Mouse (Mus musculus) embryonic facial prominence, embryonic 11.5 days (tissue): ENCODE results near the gene B230217C12Rik. TPM values are rescaled to one million over a fixed set of nuclear protein-coding genes. Genes with fewer than 3 reads are reported as not detected.
A peak's percentile ranks its signal among the peaks of the same experiment; 100 is the strongest.

ENCODE experiments used
- ATAC-seq: fragments of 200-750 bp; cut with Nextera tagmentation; replicated peaks from 2 replicates; pipeline ENCODE4 v1.8.0; 2017; ENCODE audit warnings: low read depth; ENCODE audit not compliant: insufficient number of reproducible peaks, low FRiP score, low TSS enrichment
- DNase-seq: peaks from one replicate; pipeline ENCODE4 v3.0.0-alpha.2; 2015; ENCODE audit warnings: low spot score
- H3K27ac ChIP-seq: fragments of 300-500 bp; sonication (generic); replicated peaks from 2 replicates; pipeline ENCODE4 v1.5.1; 2014; ENCODE audit warnings: mild to moderate bottlenecking, low read depth, low read length, control low read depth
- H3K27me3 ChIP-seq: fragments of 300-500 bp; sonication (generic); 2 replicates; pipeline ENCODE4 v1.6.1; 2014; ENCODE audit warnings: mild to moderate bottlenecking, low read length, moderate library complexity, mixed read lengths; ENCODE audit not compliant: control insufficient read depth, insufficient read depth
- H3K36me3 ChIP-seq: fragments of 300-500 bp; sonication (generic); replicated peaks from 2 replicates; pipeline ENCODE4 v1.6.1; 2014; ENCODE audit warnings: low read depth, mild to moderate bottlenecking, low read length, moderate library complexity, mixed read lengths; ENCODE audit not compliant: control insufficient read depth, insufficient read depth
- H3K4me1 ChIP-seq: fragments of 300-500 bp; sonication (generic); 2 replicates; pipeline ENCODE4 v1.6.1; 2014; ENCODE audit warnings: low read length, mixed read lengths; ENCODE audit not compliant: control insufficient read depth, insufficient read depth
- H3K4me2 ChIP-seq: fragments of 300-500 bp; sonication (generic); 2 replicates; pipeline ENCODE4 v1.6.1; 2014; ENCODE audit warnings: low read depth, mild to moderate bottlenecking, control low read depth, low read length, moderate library complexity
- H3K4me3 ChIP-seq: fragments of 300-500 bp; sonication (generic); 2 replicates; pipeline ENCODE4 v1.5.1; 2014; ENCODE audit warnings: low read depth, low read length, control low read depth
- H3K9ac ChIP-seq: fragments of 300-500 bp; sonication (generic); replicated peaks from 2 replicates; pipeline ENCODE4 v1.6.1; 2014; ENCODE audit warnings: mild to moderate bottlenecking, control low read depth, low read length
- H3K9me3 ChIP-seq: fragments of 300-500 bp; sonication (generic); replicated peaks from 2 replicates; pipeline ENCODE4 v1.6.1; 2016; ENCODE audit warnings: mild to moderate bottlenecking, low read length, inconsistent platforms, mixed read lengths; ENCODE audit not compliant: control insufficient read depth
- WGBS: fragments of 180-500 bp; shearing (Covaris S2); extraction: QIAGEN DNeasy Blood & Tissue Kit; methylation state at CpG from one replicate; pipeline ENCODE4 v1.1.7; 2014; 5-methylcytosine and 5-hydroxymethylcytosine counted together
- polyA plus RNA-seq: library from polyadenylated mRNA; unstranded; fragments of >200 nt; fragmentation: Nextera tagmentation; extraction: Ambion mirVana; gene quantifications from 2 replicates; pipeline ENCODE4 v1.2.1, GENCODE M21; 2014

Gene B230217C12Rik
- polyA plus RNA-seq, 1 experiment from 2014 or later: 20.0 TPM

- H3K4me1 ChIP-seq: peaks cover 16% of the 10 kb centered on the region
- H3K36me3 ChIP-seq: no peaks in the 10 kb centered on the region
- 0% methylated on average over 28 of the region's 43 CpGs for WGBS
- no peaks in the 10 kb centered on the region for H3K9me3 ChIP-seq
- ATAC-seq: peak; percentile 63
- DNase-seq: peak; percentile 75
- no peaks in the 10 kb centered on the region for H3K27me3 ChIP-seq
- peak overlapping the region; percentile 84 for H3K4me2 ChIP-seq
- H3K9ac ChIP-seq: peak overlapping the region; percentile 80
- H3K4me3 ChIP-seq: peak overlapping the region; percentile 87
- H3K27ac ChIP-seq: peak overlapping the region; percentile 92
Measured at GRCm38 (mm10) chr11:97799994-97800690, 40.4 kb upstream of the B230217C12Rik start.

GRCm38 (mm10) chr11:97800691-97801408, 39.7 kb upstream of the B230217C12Rik start:
- Histone ChIP-seq H3K4me1 (peaks cover 21% of the 10 kb centered on the region), H3K36me3 (no peaks in the 10 kb centered on the region), H3K27ac (peak overlapping the region; percentile 92), H3K4me2 (peak overlapping the region; percentile 84), H3K27me3 (no peaks in the 10 kb centered on the region), H3K9ac (peak overlapping the region; percentile 80), H3K9me3 (no peaks in the 10 kb centered on the region), H3K4me3 (peak overlapping the region; percentile 87)
- 0 out of 2 replicates have a peak, but pooled peaks have one; percentile 27 for ATAC-seq
- 4% methylated on average over 17 of the region's 17 CpGs for WGBS
- DNase-seq: no peak

- Histone ChIP-seq H3K4me1 (peaks cover 27% of the 10 kb centered on the region), H3K9ac (peak overlapping the region; percentile 80), H3K9me3 (no peaks in the 10 kb centered on the region), H3K4me2 (peak overlapping the region; percentile 84), H3K4me3 (peak overlapping the region; percentile 87), H3K36me3 (no peaks in the 10 kb centered on the region), H3K27ac (peak overlapping the region; percentile 92; the same call in 1 of the 2 replicates), H3K27me3 (no peaks in the 10 kb centered on the region)
- ATAC-seq (no peak), DNase-seq (peak; percentile 73)
- WGBS: 29% methylated on average over 8 of the region's 8 CpGs
Measured at GRCm38 (mm10) chr11:97801409-97802193, 39.0 kb upstream of the B230217C12Rik start.

- no peaks in the 10 kb centered on the region for H3K9me3 ChIP-seq
- peaks cover 27% of the 10 kb centered on the region for H3K4me1 ChIP-seq
- H3K4me2 ChIP-seq: 0 out of 2 replicates have a peak overlapping the region, but pooled peaks have one; percentile 84
- ATAC-seq (no peak), DNase-seq (no peak)
- no peak overlapping the region for H3K9ac ChIP-seq
- WGBS: 50% methylated on average over 1 of the region's 1 CpGs
- H3K27me3 ChIP-seq: no peaks in the 10 kb centered on the region
- 0 out of 2 replicates have a peak overlapping the region, but pooled peaks have one; percentile 2 for H3K4me3 ChIP-seq
- H3K36me3 ChIP-seq: no peaks in the 10 kb centered on the region; the same call in 1 of the 2 replicates
- H3K27ac ChIP-seq: no peak overlapping the region
Measured at GRCm38 (mm10) chr11:97802194-97802470, 38.4 kb upstream of the B230217C12Rik start.

GRCm38 (mm10) chr11:97802495-97802894, 38.1 kb upstream of the B230217C12Rik start:
- Histone ChIP-seq H3K27ac (no peak overlapping the region), H3K4me1 (peaks cover 28% of the 10 kb centered on the region), H3K9ac (no peak overlapping the region), H3K4me3 (no peak overlapping the region), H3K4me2 (no peak overlapping the region), H3K36me3 (no peaks in the 10 kb centered on the region; the same call in 1 of the 2 replicates), H3K27me3 (no peaks in the 10 kb centered on the region), H3K9me3 (no peaks in the 10 kb centered on the region)
- no peak for DNase-seq
- 47% methylated on average over 6 of the region's 6 CpGs for WGBS
- no peak for ATAC-seq

- Histone ChIP-seq H3K27me3 (no peaks in the 10 kb centered on the region), H3K4me2 (no peak overlapping the region; the same call in 1 of the 2 replicates), H3K27ac (no peak overlapping the region), H3K36me3 (peaks cover under 1% of the 10 kb centered on the region; the same call in 1 of the 2 replicates), H3K9ac (no peak overlapping the region), H3K4me1 (peaks cover 40% of the 10 kb centered on the region), H3K4me3 (no peak overlapping the region), H3K9me3 (no peaks in the 10 kb centered on the region)
- WGBS: 61% methylated on average over 5 of the region's 5 CpGs
- DNase-seq: no peak
- no peak for ATAC-seq
Measured at GRCm38 (mm10) chr11:97803847-97804246, 36.7 kb upstream of the B230217C12Rik start.

GRCm38 (mm10) chr11:97804841-97805661, 35.5 kb upstream of the B230217C12Rik start:
- H3K27ac ChIP-seq: peak overlapping the region; percentile 15
- ATAC-seq (no peak), DNase-seq (peak; percentile 26)
- peak overlapping the region; percentile 6; the same call in 1 of the 2 replicates for H3K4me2 ChIP-seq
- H3K4me3 ChIP-seq: no peak overlapping the region
- H3K36me3 ChIP-seq: peaks cover 3% of the 10 kb centered on the region; the same call in 1 of the 2 replicates
- H3K9me3 ChIP-seq: no peaks in the 10 kb centered on the region
- H3K9ac ChIP-seq: peak overlapping the region; percentile 10; the same call in 1 of the 2 replicates
- H3K4me1 ChIP-seq: peaks cover 42% of the 10 kb centered on the region
- WGBS: 22% methylated on average over 9 of the region's 9 CpGs
- H3K27me3 ChIP-seq: no peaks in the 10 kb centered on the region
